23 mouse cellular contexts compared by ENCODE assay signal in genomic region chr1:84871131-84871530, GRCm38 (mm10). TPM values are rescaled to one million over a fixed set of nuclear protein-coding genes. Genes with fewer than 3 reads are reported as not detected.
DNase-seq lines count a peak whose midpoint lies in the region; ATAC-seq and TF ChIP-seq lines count a peak whose summit lies in the region.
"Had no signal": no experiment of that assay in that cellular context is flagged by ENCODE, and none has a peak within 500 bp of the region (broad histone marks: within the 10 kb centered on the region; RNA-seq: fewer than 3 reads in every experiment).

No protein-coding gene starts in this region.

- no peak overlapping the region for H3K9ac ChIP-seq in kidney, embryonic 14.5 days (ENCODE audit: low read depth, low read length)
- H3K9ac ChIP-seq in kidney, postnatal 0 days (ENCODE audit: low read depth, low read length): no peak overlapping the region
- no peak overlapping the region for H3K9ac ChIP-seq in liver, postnatal 0 days (replicated peaks)
- H3K9ac ChIP-seq: embryonic facial prominence, embryonic 15.5 days; forebrain, postnatal 0 days; limb, embryonic 13.5 days; lung, embryonic 15.5 days; midbrain, embryonic 12.5 days; neural tube, embryonic 13.5 days had no signal

- H3K36me3 ChIP-seq in kidney, embryonic 14.5 days (ENCODE audit: control insufficient read depth, insufficient read depth, low read length): no peaks in the 10 kb centered on the region
- no peaks in the 10 kb centered on the region for H3K36me3 ChIP-seq in kidney, postnatal 0 days (ENCODE audit: insufficient read depth, low read length)
- H3K36me3 ChIP-seq in liver, postnatal 0 days (replicated peaks; ENCODE audit: insufficient read depth, low read length): no peaks in the 10 kb centered on the region
- H3K36me3 ChIP-seq: embryonic facial prominence, embryonic 15.5 days; heart, embryonic 10.5 days; hindbrain, embryonic 10.5 days; limb, embryonic 13.5 days; lung, embryonic 15.5 days; midbrain, embryonic 12.5 days; neural tube, embryonic 13.5 days had no signal

- TF ChIP-seq CTCF in kidney, postnatal 0 days (IDR thresholded peaks at IDR 0.05; ENCODE audit: low read depth): no peak
- no peak for TF ChIP-seq CTCF in liver, postnatal 0 days (IDR thresholded peaks at IDR 0.05; ENCODE audit: low read depth)

- no peaks in the 10 kb centered on the region for H3K9me3 ChIP-seq in kidney, embryonic 14.5 days (ENCODE audit: control insufficient read depth, low read length)
- H3K9me3 ChIP-seq in kidney, postnatal 0 days (replicated peaks; ENCODE audit: low read length): no peaks in the 10 kb centered on the region
- no peaks in the 10 kb centered on the region for H3K9me3 ChIP-seq in liver, postnatal 0 days (ENCODE audit: low read length)
- H3K9me3 ChIP-seq: embryonic facial prominence, embryonic 15.5 days; heart, embryonic 10.5 days; hindbrain, embryonic 10.5 days; limb, embryonic 13.5 days; lung, embryonic 15.5 days; midbrain, embryonic 12.5 days; neural tube, embryonic 13.5 days had no signal

- DNase-seq in kidney, adult 11 months: peak; percentile 87
- peak; percentile 37 for DNase-seq in R1 (ENCODE audit: low read depth, low spot score)
- no peak for DNase-seq in kidney, postnatal 0 days (ENCODE audit: low spot score)
- peak; percentile 21 for DNase-seq in liver, postnatal 0 days
- no peak for DNase-seq in layer of hippocampus, adult 9-11 months
- no peak for DNase-seq in left cerebral cortex, postnatal 10 days (ENCODE audit: extremely low spot score in 1 of 2, low spot score in 2 of 2)
- DNase-seq: cerebellum, adult 18-20 months; cerebellum, postnatal 25 days; forebrain, postnatal 0 days; gastrocnemius, adult 2 months; right cerebral cortex, adult 18-20 months; thymus, postnatal 14 days had no signal

- intact Hi-C loops in left cerebral cortex, postnatal 10 days (cut with DNase I): no loop called here

- 49% methylated on average over 6 of the region's 6 CpGs for WGBS in kidney, embryonic 14.5 days
- 40% methylated on average over 6 of the region's 6 CpGs for WGBS in kidney, postnatal 0 days
- WGBS in liver, postnatal 0 days (ENCODE audit: insufficient replicate concordance): 55% methylated on average over 6 of the region's 6 CpGs

- ATAC-seq in kidney, embryonic 14.5 days (ENCODE audit: low FRiP score, low TSS enrichment): no peak
- 0 out of 2 replicates have a peak, but pooled peaks have one; percentile 15 for ATAC-seq in kidney, postnatal 0 days (replicated peaks; ENCODE audit: low FRiP score, low read depth)
- peak; percentile 73 for ATAC-seq in liver, postnatal 0 days
- ATAC-seq: activated CD4-positive, CD25-positive, alpha-beta regulatory T cell, adult 4 months; forebrain, postnatal 0 days; Patski had no signal

- no peak overlapping the region for H3K4me3 ChIP-seq in kidney, embryonic 14.5 days (ENCODE audit: low read length)
- H3K4me3 ChIP-seq in kidney, postnatal 0 days (replicated peaks; ENCODE audit: low read depth, low read length): no peak overlapping the region
- no peak overlapping the region for H3K4me3 ChIP-seq in liver, postnatal 0 days (ENCODE audit: low read depth, low read length)
- H3K4me3 ChIP-seq: embryonic facial prominence, embryonic 15.5 days; gastrocnemius, adult 2 months; heart, embryonic 10.5 days; hindbrain, embryonic 10.5 days; limb, embryonic 13.5 days; lung, embryonic 15.5 days; midbrain, embryonic 12.5 days; neural tube, embryonic 13.5 days had no signal

- no peak for TF ChIP-seq EP300 in liver, postnatal 0 days (IDR thresholded peaks at IDR 0.05; ENCODE audit: low read depth)

- H3K27ac ChIP-seq in kidney, embryonic 14.5 days (ENCODE audit: low read depth, low read length): no peak overlapping the region
- H3K27ac ChIP-seq in kidney, postnatal 0 days: peak overlapping the region; percentile 70
- H3K27ac ChIP-seq in liver, postnatal 0 days (ENCODE audit: low read depth): peak overlapping the region; percentile 84
- H3K27ac ChIP-seq: embryonic facial prominence, embryonic 15.5 days; gastrocnemius, adult 2 months; heart, embryonic 10.5 days; hindbrain, embryonic 10.5 days; limb, embryonic 13.5 days; lung, embryonic 15.5 days; midbrain, embryonic 12.5 days; neural tube, embryonic 13.5 days; stomach, postnatal 0 days had no signal

- no peaks in the 10 kb centered on the region for H3K4me1 ChIP-seq in kidney, embryonic 14.5 days (ENCODE audit: control insufficient read depth, insufficient read depth, low read length)
- no peaks in the 10 kb centered on the region for H3K4me1 ChIP-seq in kidney, postnatal 0 days (replicated peaks; ENCODE audit: insufficient read depth, low read length)
- H3K4me1 ChIP-seq in liver, postnatal 0 days (ENCODE audit: insufficient read depth): peaks cover 3% of the 10 kb centered on the region; the same call in 1 of the 2 replicates
- H3K4me1 ChIP-seq: limb, embryonic 13.5 days; lung, embryonic 15.5 days; midbrain, embryonic 12.5 days; neural tube, embryonic 13.5 days had no signal

- no peaks in the 10 kb centered on the region for H3K27me3 ChIP-seq in kidney, embryonic 14.5 days (ENCODE audit: control insufficient read depth, insufficient read depth, low read length)
- no peaks in the 10 kb centered on the region for H3K27me3 ChIP-seq in kidney, postnatal 0 days (ENCODE audit: insufficient read depth, low read length)
- H3K27me3 ChIP-seq in liver, postnatal 0 days (ENCODE audit: insufficient read depth, low read length): no peaks in the 10 kb centered on the region
- H3K27me3 ChIP-seq: embryonic facial prominence, embryonic 15.5 days; limb, embryonic 13.5 days; lung, embryonic 15.5 days; midbrain, embryonic 12.5 days; neural tube, embryonic 13.5 days; Patski had no signal

- H3K4me2 ChIP-seq in kidney, embryonic 14.5 days (replicated peaks; ENCODE audit: low read depth, low read length): no peak overlapping the region
- no peak overlapping the region for H3K4me2 ChIP-seq in kidney, postnatal 0 days (ENCODE audit: low read length)
- no peak overlapping the region for H3K4me2 ChIP-seq in liver, postnatal 0 days (ENCODE audit: low read depth, low read length)
- H3K4me2 ChIP-seq: embryonic facial prominence, embryonic 15.5 days; limb, embryonic 13.5 days; lung, embryonic 15.5 days; midbrain, embryonic 12.5 days; neural tube, embryonic 13.5 days had no signal

RNA-seq across cellular contexts. Expression of gene Trip12, which starts 30.8 kb away (rescaled TPM):
- 57.9 and 85.8 TPM in 2 replicates for polyA plus RNA-seq in kidney, embryonic 14.5 days (2014; fragmentation: Nextera tagmentation; extraction: Ambion mirVana)
- polyA plus RNA-seq in kidney, postnatal 0 days (2015; fragmentation: Nextera tagmentation; extraction: Ambion mirVana): 36.8 and 36.9 TPM in 2 replicates
- polyA plus RNA-seq in liver, postnatal 0 days (2015; fragmentation: Nextera tagmentation; extraction: Ambion mirVana): 19.5 and 21.2 TPM in 2 replicates
- total RNA-seq in left cerebral cortex, postnatal 10 days (2021): 100 to 1,000 TPM; 181 to 201 TPM

RNA-seq across cellular contexts. Expression of gene Fbxo36, which starts 31.5 kb away (rescaled TPM):
- 10.6 and 13.3 TPM in 2 replicates for polyA plus RNA-seq in kidney, embryonic 14.5 days (2014; fragmentation: Nextera tagmentation; extraction: Ambion mirVana)
- polyA plus RNA-seq in kidney, postnatal 0 days (2015; fragmentation: Nextera tagmentation; extraction: Ambion mirVana): 17.9 and 19.9 TPM in 2 replicates
- 12.6 and 16.4 TPM in 2 replicates for polyA plus RNA-seq in liver, postnatal 0 days (2015; fragmentation: Nextera tagmentation; extraction: Ambion mirVana)
- 1 to 10 TPM; 1.7 to 1.8 TPM for total RNA-seq in left cerebral cortex, postnatal 10 days (2021)

Comparison
In these comparisons a context has a peak if more than half of its experiments do, and no peak if none do; other contexts are left out.
1. DNase-seq: peak in kidney, adult 11 months (single experiment), R1 (single experiment) and liver, postnatal 0 days (single experiment); none in kidney, postnatal 0 days (single experiment), layer of hippocampus, adult 9-11 months (single experiment) and left cerebral cortex, postnatal 10 days (0 of 2).